Mouse (Mus musculus) Patski (cell line): ENCODE data around the gene Wfdc9. TPM values are rescaled to one million over a fixed set of nuclear protein-coding genes. Genes with fewer than 3 reads are reported as not detected.

Experiments used
- ATAC-seq: fragments of 100-300 bp; one replicate; pipeline ENCODE4 v1.8.0; 2021
- CTCF ChIA-PET: fragments of 350-600 bp; sonication (Branson Sonifier 250); formaldehyde crosslinking; loops from one replicate; lab custom pipeline; 2022; ENCODE audit warnings: inconsistent platforms; lab: Charles Lee
- POLR2A ChIA-PET: fragments of 350-600 bp; sonication (Branson Sonifier 250); formaldehyde crosslinking; loops from one replicate; lab custom pipeline; 2022; ENCODE audit warnings: antibody characterized with exemption, inconsistent platforms; lab: Charles Lee
- DNase-seq: peaks from one replicate; pipeline ENCODE4 v3.0.0-alpha.2; 2011; ENCODE audit warnings: low read depth, low spot score
- H3K27me3 ChIP-seq: fragments of 371-371 bp; one replicate; pipeline ENCODE4 v1.5.1; 2021
- CTCF ChIP-seq: fragments of 100-300 bp; IDR thresholded peaks from one replicate; pipeline ENCODE4 v1.5.1; 2021
- in situ Hi-C: fragments of 300-500 bp; cut with MboI; formaldehyde crosslinking; loops from 3 replicates; pipeline ENCODE4 v1.11.1; 2018; ENCODE audit warnings: low pct_unique_long_range_greater_than_20kb, mixed read lengths
- polyA plus RNA-seq: library from polyadenylated mRNA; unstranded; gene quantifications from one replicate; pipeline ENCODE4 v1.2.3, GENCODE M21; 2021

The Wfdc9 gene
- polyA plus RNA-seq, 1 experiment from 2014 or later = not detected

- ChIA-PET CTCF (interaction anchor here (0.7 to 1.2 kb wide), 2 partner anchors 54 to 85 kb away, joined by 3 read pairs; no protein-coding TSS in a partner anchor), POLR2A (no interaction called here)
- ATAC-seq = no peak
- in situ Hi-C loops = no loop called here
- no peaks in the 10 kb centered on the region for H3K27me3 ChIP-seq
- TF ChIP-seq CTCF = no peak
- no peak for DNase-seq
Measured at GRCm38 (mm10) chr2:164676916-164677685, 20.7 kb upstream of the Wfdc9 start.

- TF ChIP-seq CTCF = peak; percentile 35
- in situ Hi-C loops = no loop called here
- no peak for DNase-seq
- POLR2A ChIA-PET = no interaction called here
- no peaks in the 10 kb centered on the region for H3K27me3 ChIP-seq
- no peak for ATAC-seq
- CTCF ChIA-PET = no interaction called here
Measured at GRCm38 (mm10) chr2:164676103-164676502, 19.7 kb upstream of the Wfdc9 start.

GRCm38 (mm10) chr2:164673987-164674386 lies 17.6 kb upstream of the Wfdc9 start, which contains the start of gene Wfdc11:
Wfdc11 (minus strand) TSS chr2:164674087.
- no peak for DNase-seq
- POLR2A ChIA-PET = no interaction called here
- no peaks in the 10 kb centered on the region for H3K27me3 ChIP-seq
- no peak for ATAC-seq
- no peak for TF ChIP-seq CTCF
- CTCF ChIA-PET = no interaction called here
- in situ Hi-C loops = no loop called here

- DNase-seq (no peak), ATAC-seq (no peak)
- in situ Hi-C loops = no loop called here
- ChIA-PET POLR2A (no interaction called here), CTCF (no interaction called here)
- TF ChIP-seq CTCF = no peak
- H3K27me3 ChIP-seq = peaks cover 4% of the 10 kb centered on the region
Measured at GRCm38 (mm10) chr2:164670938-164671337, 14.6 kb upstream of the Wfdc9 start.

GRCm38 (mm10) chr2:164670261-164670660 lies 13.9 kb upstream of the Wfdc9 start:
- TF ChIP-seq CTCF = no peak
- CTCF ChIA-PET = no interaction called here
- DNase-seq (no peak), ATAC-seq (no peak)
- in situ Hi-C loops = no loop called here
- POLR2A ChIA-PET = no interaction called here
- H3K27me3 ChIP-seq = peaks cover 4% of the 10 kb centered on the region

GRCm38 (mm10) chr2:164664851-164665250 lies 8.5 kb upstream of the Wfdc9 start:
- ATAC-seq (no peak), DNase-seq (no peak)
- TF ChIP-seq CTCF = no peak
- peaks cover 4% of the 10 kb centered on the region for H3K27me3 ChIP-seq
- CTCF ChIA-PET = interaction anchor here (1.3 kb wide), 1 partner anchor 18 kb away, joined by 3 read pairs; no protein-coding TSS in a partner anchor
- in situ Hi-C loops = no loop called here
- POLR2A ChIA-PET = no interaction called here

- ChIA-PET CTCF (interaction anchor here (0.6 to 1.2 kb wide), 3 partner anchors 9 to 15 kb away, joined by 3 to 4 read pairs (median 3); no protein-coding TSS in a partner anchor), POLR2A (no interaction called here)
- DNase-seq (no peak), ATAC-seq (no peak)
- TF ChIP-seq CTCF = peak; percentile 73
- H3K27me3 ChIP-seq = peaks cover 10% of the 10 kb centered on the region
- in situ Hi-C loops = no loop called here
Measured at GRCm38 (mm10) chr2:164655858-164656257, 525 bp downstream of the Wfdc9 start, which contains the start of gene Wfdc10. Wfdc10 (plus strand) TSS chr2:164656046.

GRCm38 (mm10) chr2:164641881-164642673 lies 14.3 kb downstream of the Wfdc9 start:
- ATAC-seq = no peak
- POLR2A ChIA-PET = no interaction called here

GRCm38 (mm10) chr2:164641129-164641528 lies 15.3 kb downstream of the Wfdc9 start:
- H3K27me3 ChIP-seq = no peaks in the 10 kb centered on the region
- CTCF ChIA-PET = interaction anchor here (1.3 kb wide), 1 partner anchor 15 kb away, joined by 3 read pairs; the partner anchor contains the start of genes Wfdc10 and Wfdc9
- TF ChIP-seq CTCF = no peak
- POLR2A ChIA-PET = no interaction called here
- DNase-seq (no peak), ATAC-seq (no peak)
- in situ Hi-C loops = no loop called here

More at GRCm38 (mm10) chr2:164641881-164642673, 14.3 kb downstream of the Wfdc9 start:
- no peak for TF ChIP-seq CTCF
- DNase-seq = no peak
- in situ Hi-C loops = no loop called here
- CTCF ChIA-PET = no interaction called here
- no peaks in the 10 kb centered on the region for H3K27me3 ChIP-seq

- ChIA-PET POLR2A (no interaction called here), CTCF (no interaction called here)
- in situ Hi-C loops = no loop called here
- ATAC-seq (no peak), DNase-seq (no peak)
- H3K27me3 ChIP-seq = no peaks in the 10 kb centered on the region
- TF ChIP-seq CTCF = no peak
Measured at GRCm38 (mm10) chr2:164638696-164639095, 17.7 kb downstream of the Wfdc9 start, which contains the start of gene Wfdc16. Wfdc16 (minus strand) TSS chr2:164638796.
